Mouse (Mus musculus): ENCODE measurements around the gene Stat3. TPM values are rescaled to one million over a fixed set of nuclear protein-coding genes. Genes with fewer than 3 reads are reported as not detected.
A peak's percentile ranks its signal among the peaks of the same experiment; 100 is the strongest.

Stat3 gene
- polyA plus RNA-seq (2015; fragmentation: Nextera tagmentation; extraction: Ambion mirVana): 49.2 and 49.5 TPM in 2 replicates

DNA sequence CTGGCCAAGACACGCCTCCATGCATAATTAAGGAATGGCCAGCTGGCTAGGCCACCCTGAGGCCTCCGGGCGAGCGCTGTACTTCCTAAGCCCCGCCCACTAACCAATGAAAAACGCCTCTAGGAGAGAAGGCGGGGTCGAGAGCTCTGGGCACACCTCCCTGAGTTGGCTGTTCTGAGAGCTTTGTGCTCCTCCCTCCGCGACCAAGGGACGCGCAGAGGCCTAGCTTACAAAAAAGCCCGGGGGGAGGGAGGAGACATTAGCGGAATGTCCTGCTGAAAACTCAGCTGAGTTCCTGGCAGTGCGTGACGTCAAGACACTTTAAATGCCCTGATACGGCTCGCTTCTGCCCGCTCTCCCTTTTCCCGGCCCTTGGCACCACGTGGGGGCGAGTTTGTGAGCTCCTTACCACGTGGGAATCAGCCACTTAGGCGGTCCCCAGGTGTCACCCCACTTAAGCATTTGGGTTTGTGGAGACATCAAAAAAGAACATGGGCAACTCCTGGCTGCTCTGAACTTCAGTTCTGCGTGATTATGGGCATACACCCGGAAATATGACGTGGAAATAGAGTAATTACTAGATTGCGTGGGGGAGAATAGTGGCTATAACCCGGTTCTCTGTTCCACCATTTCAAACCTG, at the start of gene Stat3:
Gene Stat3 (minus strand): TSS at position 29 of the 640 bp plus-strand sequence.
- WGBS: under 1% methylated on average over 29 of the region's 29 CpGs

DNA sequence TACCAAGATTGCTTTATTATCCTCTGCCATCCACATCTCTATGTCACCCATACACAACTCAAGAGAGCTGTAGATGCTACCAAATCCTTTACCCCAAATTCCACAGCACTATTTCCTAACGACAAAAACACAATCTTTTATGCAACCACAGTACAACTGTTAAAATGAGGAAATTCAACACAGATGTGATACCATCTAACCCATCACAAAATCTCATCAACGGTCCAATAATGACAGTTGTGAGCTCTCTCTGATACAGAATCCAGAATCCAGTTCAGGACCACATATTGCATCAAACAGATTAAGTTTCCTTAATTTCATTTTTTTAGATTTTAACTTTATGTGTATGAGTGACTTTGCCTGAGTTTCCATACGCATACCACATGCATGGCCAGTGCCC, 49.3 kb upstream of the Stat3 start:
- H3K36me3 ChIP-seq (ENCODE audit: control insufficient read depth, insufficient read depth, low read length): no peaks in the 10 kb centered on the region
- no peaks in the 10 kb centered on the region for H3K27me3 ChIP-seq (replicated peaks; ENCODE audit: control insufficient read depth, insufficient read depth, low read length)
- H3K4me1 ChIP-seq (ENCODE audit: control insufficient read depth, insufficient read depth, low read depth, low read length): no peaks in the 10 kb centered on the region
- no peak overlapping the region for H3K27ac ChIP-seq (ENCODE audit: low read depth, low read length)
- H3K9ac ChIP-seq (ENCODE audit: low read depth, low read length): no peak overlapping the region
- H3K4me2 ChIP-seq (ENCODE audit: low read length): no peak overlapping the region
- WGBS: 87% methylated on average over 3 of the region's 3 CpGs
- H3K4me3 ChIP-seq (ENCODE audit: low read length): no peak overlapping the region
- ATAC-seq: no peak
- no peaks in the 10 kb centered on the region for H3K9me3 ChIP-seq (ENCODE audit: control insufficient read depth, low read length)

More for the DNA sequence above, at the start of gene Stat3:
- H3K27ac ChIP-seq (ENCODE audit: low read depth, low read length): peak within 1 kb of the TSS; percentile 87
- no peaks in the 10 kb centered on the region for H3K9me3 ChIP-seq (ENCODE audit: control insufficient read depth, low read length)
- peak within 1 kb of the TSS; percentile 94 for H3K4me3 ChIP-seq (ENCODE audit: low read length)
- H3K9ac ChIP-seq (ENCODE audit: low read depth, low read length): peak within 1 kb of the TSS; percentile 84
- peak within 1 kb of the TSS; percentile 83 for H3K4me2 ChIP-seq (ENCODE audit: low read length)
- peak; percentile 100 for ATAC-seq
- H3K4me1 ChIP-seq (ENCODE audit: control insufficient read depth, insufficient read depth, low read depth, low read length): peaks cover 14% of the 10 kb centered on the region
- no peaks in the 10 kb centered on the region for H3K36me3 ChIP-seq (ENCODE audit: control insufficient read depth, insufficient read depth, low read length)
- H3K27me3 ChIP-seq (replicated peaks; ENCODE audit: control insufficient read depth, insufficient read depth, low read length): no peaks in the 10 kb centered on the region

GRCm38 (mm10) chr11:100985607-100986006, 46.3 kb upstream of the Stat3 start:
- Histone ChIP-seq H3K27ac (ENCODE audit: low read depth, low read length) (no peak overlapping the region), H3K4me3 (ENCODE audit: low read length) (no peak overlapping the region), H3K4me1 (ENCODE audit: control insufficient read depth, insufficient read depth, low read depth, low read length) (no peaks in the 10 kb centered on the region; the same call in 1 of the 2 replicates), H3K9ac (ENCODE audit: low read depth, low read length) (no peak overlapping the region), H3K27me3 (replicated peaks; ENCODE audit: control insufficient read depth, insufficient read depth, low read length) (0 out of 2 replicates have a peak, but pooled peaks cover 2% of the 10 kb centered on the region), H3K9me3 (ENCODE audit: control insufficient read depth, low read length) (no peaks in the 10 kb centered on the region), H3K4me2 (ENCODE audit: low read length) (no peak overlapping the region), H3K36me3 (ENCODE audit: control insufficient read depth, insufficient read depth, low read length) (no peaks in the 10 kb centered on the region)
- 57% methylated on average over 3 of the region's 3 CpGs for whole genome bisulfite sequencing
- ATAC-seq: no peak

DNA sequence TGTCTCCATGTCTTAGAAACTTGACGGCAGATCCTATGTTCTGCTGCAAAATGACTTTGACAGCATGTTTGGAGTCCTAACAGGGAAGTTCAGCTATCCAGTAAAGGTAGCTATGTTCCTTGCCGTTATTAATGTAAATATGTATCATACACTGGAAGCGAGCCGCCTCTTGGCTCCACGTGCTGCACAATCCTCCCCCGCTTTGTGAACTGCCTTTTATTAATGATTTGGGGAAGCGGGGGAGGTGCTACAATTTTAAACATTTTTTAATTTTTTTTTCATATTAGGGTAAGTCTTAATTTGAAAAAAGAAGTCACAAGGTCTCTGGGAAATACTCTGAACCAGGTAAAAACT, 44.4 kb upstream of the Stat3 start:
- Histone ChIP-seq H3K4me2 (ENCODE audit: low read length) (no peak overlapping the region), H3K27ac (ENCODE audit: low read depth, low read length) (no peak overlapping the region), H3K36me3 (ENCODE audit: control insufficient read depth, insufficient read depth, low read length) (no peaks in the 10 kb centered on the region), H3K4me3 (ENCODE audit: low read length) (no peak overlapping the region), H3K4me1 (ENCODE audit: control insufficient read depth, insufficient read depth, low read depth, low read length) (peaks cover 2% of the 10 kb centered on the region; the same call in 1 of the 2 replicates), H3K27me3 (replicated peaks; ENCODE audit: control insufficient read depth, insufficient read depth, low read length) (0 out of 2 replicates have a peak, but pooled peaks cover 2% of the 10 kb centered on the region), H3K9ac (ENCODE audit: low read depth, low read length) (no peak overlapping the region), H3K9me3 (ENCODE audit: control insufficient read depth, low read length) (no peaks in the 10 kb centered on the region)
- WGBS: 81% methylated on average over 7 of the region's 7 CpGs
- no peak for ATAC-seq

DNA sequence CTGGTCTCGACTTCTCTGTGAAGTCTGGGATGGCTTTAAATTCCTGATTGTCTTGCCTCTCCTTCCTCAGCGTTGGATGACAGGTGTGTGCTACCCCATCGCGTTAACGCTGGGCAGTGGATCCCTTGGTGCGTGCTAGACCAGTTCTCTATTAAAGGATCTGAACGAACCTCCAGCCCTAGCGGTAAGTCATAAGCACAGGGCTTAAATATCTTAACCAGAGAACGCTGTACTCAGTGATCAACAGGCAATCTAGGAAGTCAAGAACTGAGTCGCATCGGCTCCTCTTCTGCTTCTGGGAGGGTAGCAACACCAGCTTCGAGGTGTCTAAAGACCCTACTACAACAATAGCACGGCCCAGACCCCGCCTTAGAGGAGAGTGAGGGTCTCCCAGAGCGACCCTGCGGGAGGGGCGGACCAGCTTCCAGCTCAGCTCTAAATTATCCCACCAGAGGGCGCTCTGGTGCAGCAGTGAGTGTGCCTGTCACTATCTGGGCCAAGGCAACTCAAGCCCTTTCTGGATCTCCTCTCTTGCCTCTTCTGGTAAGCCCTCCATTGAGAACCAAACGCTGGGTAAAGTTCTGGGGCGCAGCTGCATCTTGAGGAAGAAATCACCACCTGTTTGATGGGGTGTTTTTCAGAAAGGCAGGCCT, 43.9 kb upstream of the Stat3 start:
- Histone ChIP-seq H3K4me3 (ENCODE audit: low read length) (peak overlapping the region; percentile 44), H3K9ac (ENCODE audit: low read depth, low read length) (peak overlapping the region; percentile 69), H3K27me3 (replicated peaks; ENCODE audit: control insufficient read depth, insufficient read depth, low read length) (0 out of 2 replicates have a peak, but pooled peaks cover 2% of the 10 kb centered on the region), H3K9me3 (ENCODE audit: control insufficient read depth, low read length) (no peaks in the 10 kb centered on the region), H3K4me2 (ENCODE audit: low read length) (peak overlapping the region; percentile 75), H3K36me3 (ENCODE audit: control insufficient read depth, insufficient read depth, low read length) (no peaks in the 10 kb centered on the region), H3K4me1 (ENCODE audit: control insufficient read depth, insufficient read depth, low read depth, low read length) (peaks cover 2% of the 10 kb centered on the region; the same call in 1 of the 2 replicates), H3K27ac (ENCODE audit: low read depth, low read length) (no peak overlapping the region)
- WGBS: 4% methylated on average over 20 of the region's 20 CpGs
- peak; percentile 90 for ATAC-seq

DNA sequence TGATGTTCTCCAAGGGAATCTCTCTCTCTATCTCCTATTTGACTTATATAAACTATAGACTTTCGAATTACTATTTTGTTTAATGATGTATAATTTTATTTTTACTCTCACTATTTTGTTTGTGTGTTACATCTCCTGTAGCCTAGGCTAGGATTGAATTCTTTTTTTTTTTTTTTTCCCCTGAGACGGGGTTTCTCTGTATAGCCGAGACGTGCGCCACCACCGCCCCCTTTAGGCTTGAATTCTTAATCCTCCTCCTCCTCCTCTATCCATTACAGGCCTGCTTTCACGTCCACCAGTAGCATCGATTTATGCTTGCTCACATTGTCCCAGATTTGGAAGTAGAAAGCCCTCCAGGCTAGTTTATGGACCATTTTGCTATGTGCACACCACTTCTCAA, 42.7 kb upstream of the Stat3 start:
- no peak overlapping the region for H3K9ac ChIP-seq (ENCODE audit: low read depth, low read length)

DNA sequence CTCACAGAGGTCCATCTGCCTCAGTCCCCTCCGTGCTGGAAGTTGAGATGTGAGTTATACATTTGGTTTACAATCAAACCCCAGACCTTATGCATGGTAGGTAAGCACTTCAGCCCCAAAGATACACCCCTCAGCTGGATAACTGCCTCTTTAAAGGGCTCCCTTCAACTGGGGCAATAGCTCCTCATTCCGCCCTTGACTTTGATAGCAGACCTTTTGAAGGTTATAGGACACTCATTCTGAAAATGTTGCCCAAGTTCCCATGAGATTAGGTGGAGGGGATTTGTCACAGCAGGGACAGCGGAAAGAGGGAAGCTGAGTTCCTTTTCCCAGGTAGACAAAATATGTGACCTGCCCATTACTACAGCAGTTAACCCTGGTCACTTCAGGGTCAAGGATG, 41.9 kb upstream of the Stat3 start:
- H3K36me3 ChIP-seq (ENCODE audit: control insufficient read depth, insufficient read depth, low read length): no peaks in the 10 kb centered on the region
- 70% methylated on average over 3 of the region's 3 CpGs for WGBS

More for the DNA sequence above, 42.7 kb upstream of the Stat3 start:
- 13% methylated on average over 8 of the region's 8 CpGs for WGBS
- Histone ChIP-seq H3K9me3 (ENCODE audit: control insufficient read depth, low read length) (no peaks in the 10 kb centered on the region), H3K36me3 (ENCODE audit: control insufficient read depth, insufficient read depth, low read length) (no peaks in the 10 kb centered on the region), H3K4me2 (ENCODE audit: low read length) (no peak overlapping the region), H3K4me1 (ENCODE audit: control insufficient read depth, insufficient read depth, low read depth, low read length) (peaks cover 2% of the 10 kb centered on the region; the same call in 1 of the 2 replicates), H3K27me3 (replicated peaks; ENCODE audit: control insufficient read depth, insufficient read depth, low read length) (0 out of 2 replicates have a peak, but pooled peaks cover 2% of the 10 kb centered on the region), H3K27ac (ENCODE audit: low read depth, low read length) (no peak overlapping the region), H3K4me3 (ENCODE audit: low read length) (no peak overlapping the region)
- ATAC-seq: no peak

DNA sequence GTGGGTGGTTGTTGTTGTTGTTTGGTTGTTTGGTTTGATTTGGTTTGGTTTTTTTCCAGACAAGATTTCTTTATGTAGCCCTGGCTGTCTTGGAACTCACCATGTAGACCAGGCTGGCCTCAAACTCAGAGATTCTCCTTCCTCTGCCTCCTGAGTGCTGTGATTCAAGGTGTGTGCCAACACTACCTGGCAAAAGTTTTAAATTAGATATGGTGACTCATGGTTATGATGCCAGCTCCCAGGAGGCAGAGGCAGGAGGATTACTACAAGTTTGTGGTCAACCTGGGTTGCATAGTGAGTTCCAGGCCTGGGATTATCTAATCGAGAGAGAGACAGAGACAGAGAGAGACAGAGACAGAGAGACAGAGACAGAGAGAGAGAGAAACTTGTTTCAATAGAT, 41.1 kb upstream of the Stat3 start:
- Histone ChIP-seq H3K27me3 (replicated peaks; ENCODE audit: control insufficient read depth, insufficient read depth, low read length) (0 out of 2 replicates have a peak, but pooled peaks cover 2% of the 10 kb centered on the region), H3K36me3 (ENCODE audit: control insufficient read depth, insufficient read depth, low read length) (no peaks in the 10 kb centered on the region), H3K27ac (ENCODE audit: low read depth, low read length) (no peak overlapping the region), H3K4me2 (ENCODE audit: low read length) (no peak overlapping the region), H3K4me3 (ENCODE audit: low read length) (no peak overlapping the region), H3K9ac (ENCODE audit: low read depth, low read length) (no peak overlapping the region), H3K4me1 (ENCODE audit: control insufficient read depth, insufficient read depth, low read depth, low read length) (peaks cover 2% of the 10 kb centered on the region; the same call in 1 of the 2 replicates), H3K9me3 (ENCODE audit: control insufficient read depth, low read length) (no peaks in the 10 kb centered on the region)
- WGBS: 82% methylated on average over 1 of the region's 1 CpGs
- no peak for ATAC-seq

More for the DNA sequence above, 41.9 kb upstream of the Stat3 start:
- Histone ChIP-seq H3K27me3 (replicated peaks; ENCODE audit: control insufficient read depth, insufficient read depth, low read length) (0 out of 2 replicates have a peak, but pooled peaks cover 2% of the 10 kb centered on the region), H3K4me3 (ENCODE audit: low read length) (no peak overlapping the region), H3K27ac (ENCODE audit: low read depth, low read length) (no peak overlapping the region), H3K4me2 (ENCODE audit: low read length) (no peak overlapping the region), H3K4me1 (ENCODE audit: control insufficient read depth, insufficient read depth, low read depth, low read length) (peaks cover 2% of the 10 kb centered on the region; the same call in 1 of the 2 replicates), H3K9me3 (ENCODE audit: control insufficient read depth, low read length) (no peaks in the 10 kb centered on the region), H3K9ac (ENCODE audit: low read depth, low read length) (no peak overlapping the region)
- ATAC-seq: no peak

- no peak overlapping the region for H3K9ac ChIP-seq (ENCODE audit: low read depth, low read length)
- H3K4me1 ChIP-seq (ENCODE audit: control insufficient read depth, insufficient read depth, low read depth, low read length): peaks cover 2% of the 10 kb centered on the region; the same call in 1 of the 2 replicates
- H3K27me3 ChIP-seq (replicated peaks; ENCODE audit: control insufficient read depth, insufficient read depth, low read length): 0 out of 2 replicates have a peak, but pooled peaks cover 2% of the 10 kb centered on the region
- no peaks in the 10 kb centered on the region for H3K9me3 ChIP-seq (ENCODE audit: control insufficient read depth, low read length)
- WGBS: 49% methylated on average over 8 of the region's 8 CpGs
- H3K27ac ChIP-seq (ENCODE audit: low read depth, low read length): no peak overlapping the region
- no peak overlapping the region for H3K4me3 ChIP-seq (ENCODE audit: low read length)
- no peak for ATAC-seq
- no peak overlapping the region for H3K4me2 ChIP-seq (ENCODE audit: low read length)
- no peaks in the 10 kb centered on the region for H3K36me3 ChIP-seq (ENCODE audit: control insufficient read depth, insufficient read depth, low read length)
Observed at GRCm38 (mm10) chr11:100979887-100980286, 40.5 kb upstream of the Stat3 start.
